Mouse (Mus musculus): ENCODE results near the gene Ube4a. TPM values are rescaled to one million over a fixed set of nuclear protein-coding genes. Genes with fewer than 3 reads are reported as not detected.

Gene Ube4a
- total and polyA plus RNA-seq, 3 experiments = 8.4 to 39.6 (median 36.1) TPM

DNA sequence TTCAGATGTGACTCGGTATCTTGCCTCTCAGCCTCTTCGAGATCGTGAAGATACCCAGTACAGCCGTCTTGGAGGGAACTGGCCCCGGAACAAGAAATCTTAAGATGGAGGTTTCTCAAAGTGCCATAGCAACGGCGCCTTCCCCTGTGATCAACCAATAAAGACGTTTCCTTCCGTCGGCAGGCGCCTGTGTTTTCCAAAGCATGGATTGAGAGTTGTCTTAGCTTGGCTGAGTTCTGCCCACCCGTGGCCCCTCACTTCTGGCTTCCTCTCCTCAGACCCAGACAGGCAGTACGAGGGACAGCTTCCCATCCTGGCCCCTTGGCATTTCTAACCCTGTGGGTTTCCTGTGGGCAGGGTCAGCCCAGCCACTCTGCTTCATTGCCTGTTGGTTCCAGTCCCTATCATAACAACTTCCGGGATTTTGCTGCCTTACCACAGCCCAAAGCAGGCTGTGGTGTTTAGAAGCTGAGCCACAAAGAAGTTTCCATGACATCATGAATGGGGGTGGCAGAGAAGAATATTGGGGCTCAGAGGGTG, 20.9 kb upstream of the Ube4a start:
- DNase-seq = peak; percentile 27 to 69
- H3K4me1 ChIP-seq (ENCODE audit: control insufficient read depth, insufficient read depth, low read length) = no peaks in the 10 kb centered on the region; the same call in 1 of the 2 replicates
- no peak overlapping the region for H3K4me3 ChIP-seq
- intact Hi-C loops (cut with DNase I) = no loop called here
- no peaks in the 10 kb centered on the region for H3K36me3 ChIP-seq (ENCODE audit: control insufficient read depth, insufficient read depth, low read length)
- no peaks in the 10 kb centered on the region for H3K79me2 ChIP-seq (replicated peaks; ENCODE audit: control insufficient read depth, insufficient read depth, low read length)
- H3K27ac ChIP-seq = no peak overlapping the region
- H3K9ac ChIP-seq (ENCODE audit: low read depth, low read length) = no peak overlapping the region
- 45% methylated on average over 14 of the region's 14 CpGs for WGBS
- TF ChIP-seq CTCF (IDR thresholded peaks at IDR 0.05) = no peak
- no peak for TF ChIP-seq POLR2A (IDR thresholded peaks at IDR 0.05; ENCODE audit: insufficient read depth, low read depth, low read length)
- TF ChIP-seq EP300 (IDR thresholded peaks at IDR 0.05; ENCODE audit: insufficient read depth, low read depth, low read length) = no peak
- no peaks in the 10 kb centered on the region; the same call in 1 of the 2 replicates for H3K27me3 ChIP-seq (ENCODE audit: control insufficient read depth, insufficient read depth, low read length)

DNA sequence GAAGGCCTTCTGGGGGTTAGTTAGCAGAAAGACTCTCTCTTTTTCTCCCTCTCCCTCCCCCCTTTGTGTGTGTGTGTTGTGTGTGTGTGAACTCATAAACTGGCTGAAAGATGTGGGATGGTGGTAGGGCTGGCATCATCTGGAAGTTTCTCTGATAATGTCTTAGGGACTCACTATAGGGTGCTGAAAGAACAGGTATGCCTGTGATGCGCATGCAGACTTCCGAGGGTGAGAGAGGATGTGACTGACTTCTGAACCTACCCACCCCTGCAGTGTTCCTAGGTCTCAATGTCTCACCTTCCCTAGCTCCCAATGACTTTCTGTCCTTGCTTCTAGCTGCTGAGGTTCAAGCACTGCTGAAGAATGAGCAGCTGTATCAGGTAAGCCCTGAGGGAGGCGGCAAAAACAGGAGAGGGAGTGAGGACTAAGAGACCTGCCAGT, 20.3 kb upstream of the Ube4a start:
- H3K27ac ChIP-seq = no peak overlapping the region
- H3K4me1 ChIP-seq (ENCODE audit: control insufficient read depth, insufficient read depth, low read length) = no peaks in the 10 kb centered on the region; the same call in 1 of the 2 replicates
- 72% methylated on average over 3 of the region's 3 CpGs for WGBS
- intact Hi-C loops (cut with DNase I) = no loop called here
- no peak overlapping the region for H3K4me3 ChIP-seq
- no peaks in the 10 kb centered on the region for H3K79me2 ChIP-seq (replicated peaks; ENCODE audit: control insufficient read depth, insufficient read depth, low read length)
- no peaks in the 10 kb centered on the region for H3K36me3 ChIP-seq (ENCODE audit: control insufficient read depth, insufficient read depth, low read length)
- DNase-seq = no peak
- H3K27me3 ChIP-seq (ENCODE audit: control insufficient read depth, insufficient read depth, low read length) = no peaks in the 10 kb centered on the region; the same call in 1 of the 2 replicates
- TF ChIP-seq EP300 (IDR thresholded peaks at IDR 0.05; ENCODE audit: insufficient read depth, low read depth, low read length) (no peak), POLR2A (IDR thresholded peaks at IDR 0.05; ENCODE audit: insufficient read depth, low read depth, low read length) (no peak), CTCF (IDR thresholded peaks at IDR 0.05) (no peak)
- no peak overlapping the region for H3K9ac ChIP-seq (ENCODE audit: low read depth, low read length)

- H3K4me1 ChIP-seq (ENCODE audit: control insufficient read depth, insufficient read depth, low read length) = no peaks in the 10 kb centered on the region; the same call in 1 of the 2 replicates
- TF ChIP-seq EP300 (IDR thresholded peaks at IDR 0.05; ENCODE audit: insufficient read depth, low read depth, low read length) (no peak), POLR2A (IDR thresholded peaks at IDR 0.05; ENCODE audit: insufficient read depth, low read depth, low read length) (no peak), CTCF (IDR thresholded peaks at IDR 0.05) (no peak)
- H3K4me3 ChIP-seq = no peak overlapping the region
- no peak overlapping the region for H3K9ac ChIP-seq (ENCODE audit: low read depth, low read length)
- H3K27ac ChIP-seq = no peak overlapping the region
- H3K27me3 ChIP-seq (ENCODE audit: control insufficient read depth, insufficient read depth, low read length) = peaks cover 1% of the 10 kb centered on the region
- no peaks in the 10 kb centered on the region for H3K79me2 ChIP-seq (replicated peaks; ENCODE audit: control insufficient read depth, insufficient read depth, low read length)
- no peak for DNase-seq
- 40% methylated on average over 2 of the region's 2 CpGs for WGBS
- H3K36me3 ChIP-seq (ENCODE audit: control insufficient read depth, insufficient read depth, low read length) = no peaks in the 10 kb centered on the region
- intact Hi-C loops (cut with DNase I) = no loop called here
Measured at GRCm38 (mm10) chr9:44983001-44983400, 17.6 kb upstream of the Ube4a start.

DNA sequence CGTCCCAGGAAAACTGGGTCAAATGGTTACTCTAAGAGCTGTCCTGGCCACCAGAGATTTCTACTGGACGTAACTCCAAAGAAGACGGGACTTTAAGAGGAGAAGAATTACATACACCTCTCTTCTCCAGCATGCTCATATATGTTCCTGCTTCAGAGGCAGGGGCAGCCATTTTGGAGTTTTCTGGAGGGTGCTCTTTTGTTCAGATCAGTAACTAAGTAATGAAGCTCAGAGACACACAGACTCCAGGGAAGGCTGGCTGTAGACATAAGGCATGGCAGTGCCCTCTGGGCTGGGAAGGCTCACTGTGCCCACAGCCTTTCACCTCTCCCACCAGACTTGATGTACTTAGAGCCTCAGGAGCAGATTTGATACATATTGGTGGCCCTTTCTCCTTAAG, 17.1 kb upstream of the Ube4a start:
- intact Hi-C loops (cut with DNase I) = no loop called here
- Histone ChIP-seq H3K27me3 (ENCODE audit: control insufficient read depth, insufficient read depth, low read length) (peaks cover 1% of the 10 kb centered on the region), H3K27ac (no peak overlapping the region), H3K4me3 (no peak overlapping the region), H3K79me2 (replicated peaks; ENCODE audit: control insufficient read depth, insufficient read depth, low read length) (no peaks in the 10 kb centered on the region), H3K4me1 (ENCODE audit: control insufficient read depth, insufficient read depth, low read length) (no peaks in the 10 kb centered on the region; the same call in 1 of the 2 replicates), H3K36me3 (ENCODE audit: control insufficient read depth, insufficient read depth, low read length) (no peaks in the 10 kb centered on the region), H3K9ac (ENCODE audit: low read depth, low read length) (no peak overlapping the region)
- DNase-seq = no peak
- 77% methylated on average over 3 of the region's 3 CpGs for WGBS
- TF ChIP-seq POLR2A (IDR thresholded peaks at IDR 0.05; ENCODE audit: insufficient read depth, low read depth, low read length) = no peak
- TF ChIP-seq CTCF (IDR thresholded peaks at IDR 0.05) = no peak

DNA sequence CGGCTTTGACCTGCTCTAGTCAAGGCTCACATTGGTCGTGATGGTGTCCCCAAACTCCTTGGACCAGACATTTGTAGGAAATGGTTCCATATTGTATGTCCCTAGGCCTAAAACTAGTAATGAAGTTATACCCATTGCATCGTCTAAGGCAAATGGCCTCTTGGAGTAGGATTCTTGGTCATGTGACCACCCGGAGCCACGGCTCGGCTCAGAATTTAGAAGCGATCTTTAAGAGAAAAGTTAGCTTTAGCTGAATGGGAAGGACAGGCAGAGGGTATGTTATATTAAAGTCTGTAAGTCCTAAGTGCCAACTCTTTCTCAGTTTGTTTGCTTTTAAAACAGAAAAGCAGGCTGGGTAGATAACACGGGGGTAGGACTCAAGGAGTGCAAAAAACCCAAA, 16.7 kb upstream of the Ube4a start:
- H3K27ac ChIP-seq = no peak overlapping the region
- WGBS = 86% methylated on average over 8 of the region's 8 CpGs
- no peak overlapping the region for H3K4me3 ChIP-seq
- H3K79me2 ChIP-seq (replicated peaks; ENCODE audit: control insufficient read depth, insufficient read depth, low read length) = no peaks in the 10 kb centered on the region
- intact Hi-C loops (cut with DNase I) = no loop called here
- TF ChIP-seq CTCF (IDR thresholded peaks at IDR 0.05) = no peak
- no peak for TF ChIP-seq EP300 (IDR thresholded peaks at IDR 0.05; ENCODE audit: insufficient read depth, low read depth, low read length)
- no peak for TF ChIP-seq POLR2A (IDR thresholded peaks at IDR 0.05; ENCODE audit: insufficient read depth, low read depth, low read length)
- DNase-seq = no peak
- H3K27me3 ChIP-seq (ENCODE audit: control insufficient read depth, insufficient read depth, low read length) = peaks cover 1% of the 10 kb centered on the region
- no peaks in the 10 kb centered on the region for H3K36me3 ChIP-seq (ENCODE audit: control insufficient read depth, insufficient read depth, low read length)
- H3K9ac ChIP-seq (ENCODE audit: low read depth, low read length) = no peak overlapping the region
- H3K4me1 ChIP-seq (ENCODE audit: control insufficient read depth, insufficient read depth, low read length) = no peaks in the 10 kb centered on the region; the same call in 1 of the 2 replicates

DNA sequence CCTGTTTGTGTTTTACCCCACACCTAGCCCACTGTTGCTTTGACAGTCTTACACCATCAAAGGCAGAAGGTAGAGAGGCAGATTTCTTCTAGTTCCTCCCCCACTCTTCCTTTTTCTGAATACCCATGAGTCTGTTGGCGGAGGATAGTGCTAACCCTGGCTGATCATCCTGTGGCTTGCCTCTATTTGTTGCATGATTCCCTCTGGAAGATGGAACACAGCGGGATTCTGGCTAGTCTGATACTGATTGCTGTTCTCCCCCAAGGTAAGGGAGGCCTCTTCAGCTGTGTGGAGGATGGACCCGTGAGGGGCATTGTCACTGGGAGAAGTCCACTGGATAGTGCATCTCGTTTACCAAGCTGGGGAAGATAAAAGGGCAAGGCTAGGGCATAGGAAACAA, 16.3 kb upstream of the Ube4a start, which contains the start of gene Cd3d:
TSS of gene Cd3d (plus strand) at position 111 of the 400 bp plus-strand sequence.
- DNase-seq = no peak
- no peak for TF ChIP-seq CTCF (IDR thresholded peaks at IDR 0.05)
- no peak for TF ChIP-seq POLR2A (IDR thresholded peaks at IDR 0.05; ENCODE audit: insufficient read depth, low read depth, low read length)
- no peak for TF ChIP-seq EP300 (IDR thresholded peaks at IDR 0.05; ENCODE audit: insufficient read depth, low read depth, low read length)
- 72% methylated on average over 4 of the region's 4 CpGs for WGBS
- Histone ChIP-seq H3K9ac (ENCODE audit: low read depth, low read length) (no peak within 1 kb of the TSS), H3K4me1 (ENCODE audit: control insufficient read depth, insufficient read depth, low read length) (no peaks in the 10 kb centered on the region), H3K27ac (no peak within 1 kb of the TSS), H3K4me3 (no peak within 1 kb of the TSS), H3K36me3 (ENCODE audit: control insufficient read depth, insufficient read depth, low read length) (no peaks in the 10 kb centered on the region), H3K79me2 (replicated peaks; ENCODE audit: control insufficient read depth, insufficient read depth, low read length) (no peaks in the 10 kb centered on the region), H3K27me3 (ENCODE audit: control insufficient read depth, insufficient read depth, low read length) (peaks cover 1% of the 10 kb centered on the region)
- intact Hi-C loops (cut with DNase I) = no loop called here
